Mouse (Mus musculus): ENCODE measurements around the gene Pde4a.

- TF ChIP-seq ZNF384 (IDR thresholded peaks at IDR 0.05; ENCODE audit: low read depth, low read length) (no peak), ZC3H11A (IDR thresholded peaks at IDR 0.05; ENCODE audit: borderline replicate concordance, low read depth, low read length) (no peak)
Observed at GRCm38 (mm10) chr9:21183905-21184413, 18.4 kb downstream of the Pde4a start.

Data from ES-E14 (cell line).